Mouse (Mus musculus) cerebellum, adult 2 months (tissue): ENCODE measurements around the gene Alcam. TPM values are rescaled to one million over a fixed set of nuclear protein-coding genes. Genes with fewer than 3 reads are reported as not detected.

ENCODE experiments used
- DNase-seq, 2 experiments: peaks; one replicate each; pipeline ENCODE4 v3.0.0; 2021
- H3K27ac ChIP-seq: fragments of 200-500 bp; 2 replicates; pipeline ENCODE4 v1.5.1; 2012; ENCODE audit warnings: low read length, control low read depth, inconsistent platforms; ENCODE audit not compliant: insufficient read depth
- H3K27me3 ChIP-seq: fragments of 200-500 bp; 2 replicates; pipeline ENCODE4 v1.6.1; 2012; ENCODE audit warnings: inconsistent platforms, mild to moderate bottlenecking, low read length, moderate library complexity; ENCODE audit not compliant: control insufficient read depth, insufficient read depth
- H3K4me1 ChIP-seq: fragments of 200-500 bp; 2 replicates; pipeline ENCODE4 v1.6.1; 2011; ENCODE audit warnings: low read length; ENCODE audit not compliant: control insufficient read depth, insufficient read depth
- H3K4me3 ChIP-seq: fragments of 200-500 bp; replicated peaks from 2 replicates; pipeline ENCODE3; 2011; ENCODE audit warnings: mild to moderate bottlenecking, low read depth, low read length, control low read depth; ENCODE audit not compliant: insufficient read depth
- CTCF ChIP-seq: fragments of 200-500 bp; IDR thresholded peaks from 2 replicates; pipeline ENCODE4 v1.5.1; 2011; ENCODE audit warnings: low read depth, mild to moderate bottlenecking, control low read depth, low read length, moderate library complexity, borderline replicate concordance; ENCODE audit not compliant: insufficient read depth
- POLR2A ChIP-seq: fragments of 200-500 bp; IDR thresholded peaks from 2 replicates; pipeline ENCODE4 v1.6.1; 2011; ENCODE audit warnings: low read length, control low read depth, borderline replicate concordance; ENCODE audit not compliant: insufficient read depth
- WGBS: fragments of 180-500 bp; shearing (Covaris S2); methylation state at CpG from one replicate; pipeline ENCODE4 v1.1.7; 2018; 5-methylcytosine and 5-hydroxymethylcytosine counted together
- polyA plus RNA-seq: library from polyadenylated mRNA; depleted of rRNA; stranded (reverse); fragments of >200 nt; gene quantifications from 2 replicates; pipeline ENCODE4 v1.2.3, GENCODE M21; 2012

Gene Alcam
- polyA plus RNA-seq, 1 experiment: 23.4 TPM

DNA sequence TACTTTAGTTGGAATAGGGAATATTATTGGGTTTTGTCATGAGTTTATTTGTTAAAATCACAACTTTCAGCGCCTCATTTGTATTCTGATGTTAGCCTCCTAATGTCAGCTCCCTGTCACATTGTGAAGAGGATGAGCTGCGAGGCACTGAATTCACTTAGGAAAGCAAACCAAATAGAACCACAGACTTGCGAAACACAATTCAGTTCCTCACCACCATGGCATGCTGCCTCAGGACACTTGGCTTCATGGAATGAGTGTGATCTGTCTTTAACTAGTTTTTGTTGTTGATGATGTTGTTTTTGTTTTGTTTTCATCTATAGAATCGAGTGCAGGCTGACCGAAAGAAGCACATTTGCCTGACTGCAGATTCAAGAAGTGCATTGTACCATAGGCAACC, 35.9 kb downstream of the Alcam start:
- no peak for DNase-seq
- Histone ChIP-seq H3K27me3 (no peaks in the 10 kb centered on the region), H3K4me3 (no peak overlapping the region), H3K4me1 (no peaks in the 10 kb centered on the region), H3K27ac (no peak overlapping the region)
- 81% methylated on average over 5 of the region's 5 CpGs for WGBS
- no peak for TF ChIP-seq CTCF
- no peak for TF ChIP-seq POLR2A

- no peak overlapping the region for H3K4me3 ChIP-seq
- H3K27me3 ChIP-seq: no peaks in the 10 kb centered on the region
- TF ChIP-seq POLR2A: no peak
- TF ChIP-seq CTCF: no peak
- H3K27ac ChIP-seq: no peak overlapping the region
- no peaks in the 10 kb centered on the region for H3K4me1 ChIP-seq
- 91% methylated on average over 7 of the region's 7 CpGs for WGBS
- no peak for DNase-seq
Observed at GRCm38 (mm10) chr16:52417146-52417545, 36.7 kb downstream of the Alcam start.

DNA sequence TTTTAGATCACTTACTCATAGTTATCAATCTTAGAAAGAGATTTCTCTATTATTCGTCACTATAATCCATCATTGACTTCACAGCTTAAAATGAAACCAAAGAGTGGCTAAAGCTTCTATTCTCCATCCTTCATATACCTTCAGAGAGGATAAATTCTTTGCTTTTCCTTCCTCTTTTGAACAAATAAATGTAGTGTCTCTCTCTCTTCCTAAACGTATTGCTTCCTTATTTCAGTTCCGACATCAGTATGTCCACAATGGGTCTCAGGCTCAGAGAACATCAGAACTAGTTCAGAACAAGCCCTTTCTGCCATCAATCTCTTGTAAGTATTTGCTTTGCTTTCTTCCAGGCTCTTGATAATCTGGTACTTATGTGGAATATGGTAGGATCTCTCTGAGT, 40.2 kb downstream of the Alcam start:
- WGBS: 95% methylated on average over 3 of the region's 3 CpGs
- no peaks in the 10 kb centered on the region for H3K27me3 ChIP-seq

GRCm38 (mm10) chr16:52406072-52406471, 47.8 kb downstream of the Alcam start:
- 96% methylated on average over 3 of the region's 3 CpGs for WGBS
- Histone ChIP-seq H3K4me1 (no peaks in the 10 kb centered on the region), H3K27me3 (no peaks in the 10 kb centered on the region), H3K4me3 (no peak overlapping the region), H3K27ac (no peak overlapping the region)
- no peak for DNase-seq
- TF ChIP-seq CTCF (no peak), POLR2A (no peak)

More for the DNA sequence above, 40.2 kb downstream of the Alcam start:
- Histone ChIP-seq H3K27ac (no peak overlapping the region), H3K4me1 (no peaks in the 10 kb centered on the region), H3K4me3 (no peak overlapping the region)
- no peak for DNase-seq
- TF ChIP-seq CTCF (no peak), POLR2A (no peak)

DNA sequence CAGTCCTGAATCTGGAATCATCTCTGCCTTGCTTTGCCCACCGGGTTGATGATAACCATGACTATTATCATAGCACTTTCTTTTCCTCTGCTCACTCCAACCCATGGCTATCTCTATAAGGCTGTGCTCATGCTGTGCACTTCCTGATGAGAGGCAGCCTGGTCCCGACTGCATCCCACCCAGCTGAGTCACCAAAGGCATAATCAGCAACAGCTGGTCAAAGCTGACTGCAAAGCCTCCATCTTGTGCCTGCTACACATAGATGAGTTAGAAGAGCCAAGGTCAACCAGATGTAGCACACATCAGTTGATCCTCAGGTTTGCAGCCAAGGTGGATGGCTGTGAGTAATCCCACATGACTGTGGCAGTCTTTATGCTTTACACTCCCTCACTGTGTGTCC, 48.6 kb downstream of the Alcam start:
- 72% methylated on average over 2 of the region's 2 CpGs for WGBS

DNA sequence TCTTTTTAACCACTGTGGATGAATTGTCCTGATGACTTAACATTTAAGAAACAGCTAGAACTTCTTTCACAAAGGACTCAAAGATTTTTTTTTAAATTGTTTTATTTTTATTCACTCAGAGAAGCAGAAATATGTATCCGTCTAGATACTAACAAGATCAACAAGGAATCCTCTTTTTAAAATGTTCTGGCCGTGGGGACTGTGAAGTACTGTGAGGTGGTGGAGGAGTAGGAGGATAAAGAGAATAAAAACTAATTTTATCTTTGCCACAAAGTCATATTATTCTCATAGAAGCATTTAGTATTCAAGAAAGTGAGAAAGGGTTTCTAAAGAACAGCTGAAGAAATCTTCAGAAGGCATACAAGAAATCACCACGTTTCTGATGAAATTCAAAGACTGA, 54.8 kb downstream of the Alcam start:
- TF ChIP-seq CTCF (no peak), POLR2A (no peak)
- H3K4me3 ChIP-seq: no peak overlapping the region
- no peaks in the 10 kb centered on the region for H3K27me3 ChIP-seq
- 86% methylated on average over 3 of the region's 3 CpGs for WGBS
- H3K4me1 ChIP-seq: no peaks in the 10 kb centered on the region
- no peak for DNase-seq
- no peak overlapping the region for H3K27ac ChIP-seq

More for the DNA sequence above, 48.6 kb downstream of the Alcam start:
- Histone ChIP-seq H3K4me1 (no peaks in the 10 kb centered on the region), H3K4me3 (no peak overlapping the region), H3K27ac (no peak overlapping the region), H3K27me3 (no peaks in the 10 kb centered on the region)
- no peak for DNase-seq
- TF ChIP-seq CTCF: no peak
- TF ChIP-seq POLR2A: no peak

GRCm38 (mm10) chr16:52386781-52387300, 67.0 kb downstream of the Alcam start:
- Histone ChIP-seq H3K27me3 (no peaks in the 10 kb centered on the region), H3K4me1 (no peaks in the 10 kb centered on the region), H3K4me3 (no peak overlapping the region), H3K27ac (no peak overlapping the region)
- WGBS: 67% methylated on average over 5 of the region's 5 CpGs
- TF ChIP-seq POLR2A (no peak), CTCF (no peak)
- DNase-seq: no peak

- H3K4me1 ChIP-seq: no peaks in the 10 kb centered on the region
- TF ChIP-seq POLR2A: no peak
- TF ChIP-seq CTCF: no peak
- H3K4me3 ChIP-seq: no peak overlapping the region
- no peak overlapping the region for H3K27ac ChIP-seq
- H3K27me3 ChIP-seq: no peaks in the 10 kb centered on the region
- DNase-seq: peak in 1 of 2 experiments; percentile 2
- WGBS: 17% methylated on average over 13 of the region's 13 CpGs
Observed at GRCm38 (mm10) chr16:52383456-52384185, 70.3 kb downstream of the Alcam start.
